Mouse (Mus musculus) embryonic facial prominence, embryonic 14.5 days (tissue): ENCODE data around the gene St13. TPM values are rescaled to one million over a fixed set of nuclear protein-coding genes. Genes with fewer than 3 reads are reported as not detected.
"Not testable (repeated sequence)": the region's sequence is repeated elsewhere in the genome, so short reads cannot be mapped to it uniquely, and the experiment has no call there.

Experiments used
- ATAC-seq: fragments of 200-750 bp; cut with Nextera tagmentation; 2 replicates; pipeline ENCODE4 v1.8.0; 2017; ENCODE audit warnings: low read depth, moderate number of reproducible peaks, moderate TSS enrichment
- DNase-seq: peaks from one replicate; pipeline ENCODE4 v3.0.0-alpha.2; 2015; ENCODE audit warnings: low spot score
- H3K27ac ChIP-seq: fragments of 300-500 bp; sonication (generic); replicated peaks from 2 replicates; pipeline ENCODE4 v1.5.1; 2014; ENCODE audit warnings: low read depth, mild to moderate bottlenecking, low read length, moderate library complexity
- H3K27me3 ChIP-seq: fragments of 300-500 bp; sonication (generic); replicated peaks from 2 replicates; pipeline ENCODE4 v1.6.1; 2014; ENCODE audit warnings: low read length; ENCODE audit not compliant: control insufficient read depth, insufficient read depth
- H3K36me3 ChIP-seq: fragments of 300-500 bp; sonication (generic); 2 replicates; pipeline ENCODE4 v1.6.1; 2014; ENCODE audit warnings: low read length, mixed read lengths; ENCODE audit not compliant: control insufficient read depth, insufficient read depth
- H3K4me1 ChIP-seq: fragments of 300-500 bp; sonication (generic); 2 replicates; pipeline ENCODE4 v1.6.1; 2014; ENCODE audit warnings: antibody characterized with exemption, low read length; ENCODE audit not compliant: control insufficient read depth, insufficient read depth
- H3K4me2 ChIP-seq: fragments of 300-500 bp; sonication (generic); 2 replicates; pipeline ENCODE4 v1.6.1; 2014; ENCODE audit warnings: low read depth, mild to moderate bottlenecking, low read length, moderate library complexity, mixed read lengths
- H3K4me3 ChIP-seq: fragments of 300-500 bp; sonication (generic); 2 replicates; pipeline ENCODE4 v1.5.1; 2014; ENCODE audit warnings: low read depth, mild to moderate bottlenecking, low read length
- H3K9ac ChIP-seq: fragments of 300-500 bp; sonication (generic); 2 replicates; pipeline ENCODE4 v1.6.1; 2014; ENCODE audit warnings: low read depth, mild to moderate bottlenecking, low read length, moderate library complexity, mixed read lengths
- H3K9me3 ChIP-seq: fragments of 300-500 bp; sonication (generic); 2 replicates; pipeline ENCODE4 v1.6.1; 2016; ENCODE audit warnings: low read length; ENCODE audit not compliant: control insufficient read depth
- WGBS: fragments of 180-500 bp; shearing (Covaris S2); extraction: QIAGEN DNeasy Blood & Tissue Kit; methylation state at CpG from one replicate; pipeline ENCODE4 v1.1.7; 2014; 5-methylcytosine and 5-hydroxymethylcytosine counted together
- polyA plus RNA-seq: library from polyadenylated mRNA; unstranded; fragments of >200 nt; fragmentation: Nextera tagmentation; extraction: Ambion mirVana; gene quantifications from 2 replicates; pipeline ENCODE4 v1.2.1, GENCODE M21; 2014

St13 gene
- polyA plus RNA-seq, 1 experiment from 2014 or later: 135 TPM

DNA sequence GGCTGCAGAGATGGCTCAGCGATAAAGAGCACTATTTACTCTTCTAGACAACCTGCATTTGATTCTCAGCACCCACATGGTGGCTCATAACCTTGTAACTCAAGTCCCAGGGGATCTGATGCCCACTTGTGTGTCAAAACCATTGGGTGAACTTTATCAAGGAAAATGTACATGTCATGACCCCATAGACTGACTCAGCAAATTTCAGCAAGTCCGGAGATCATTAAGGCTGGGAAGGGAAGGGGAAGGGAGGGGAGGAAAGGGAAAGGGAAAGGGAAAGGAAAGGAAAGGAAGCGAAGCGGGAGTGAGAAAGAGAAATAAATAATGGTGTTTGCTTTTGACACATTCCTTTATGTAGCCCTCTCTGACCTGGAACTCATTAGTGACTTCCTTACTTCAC is 18.2 kb upstream of the St13 start:
- H3K4me3 ChIP-seq: no peak overlapping the region
- H3K4me1 ChIP-seq: peaks cover 3% of the 10 kb centered on the region; the same call in 1 of the 2 replicates
- H3K27me3 ChIP-seq: no peaks in the 10 kb centered on the region
- no peak for DNase-seq
- H3K9me3 ChIP-seq: no peaks in the 10 kb centered on the region
- WGBS: 83% methylated on average over 4 of the region's 4 CpGs
- no peak overlapping the region for H3K4me2 ChIP-seq
- H3K36me3 ChIP-seq: no peaks in the 10 kb centered on the region
- ATAC-seq: no peak
- no peak overlapping the region for H3K27ac ChIP-seq
- H3K9ac ChIP-seq: no peak overlapping the region

DNA sequence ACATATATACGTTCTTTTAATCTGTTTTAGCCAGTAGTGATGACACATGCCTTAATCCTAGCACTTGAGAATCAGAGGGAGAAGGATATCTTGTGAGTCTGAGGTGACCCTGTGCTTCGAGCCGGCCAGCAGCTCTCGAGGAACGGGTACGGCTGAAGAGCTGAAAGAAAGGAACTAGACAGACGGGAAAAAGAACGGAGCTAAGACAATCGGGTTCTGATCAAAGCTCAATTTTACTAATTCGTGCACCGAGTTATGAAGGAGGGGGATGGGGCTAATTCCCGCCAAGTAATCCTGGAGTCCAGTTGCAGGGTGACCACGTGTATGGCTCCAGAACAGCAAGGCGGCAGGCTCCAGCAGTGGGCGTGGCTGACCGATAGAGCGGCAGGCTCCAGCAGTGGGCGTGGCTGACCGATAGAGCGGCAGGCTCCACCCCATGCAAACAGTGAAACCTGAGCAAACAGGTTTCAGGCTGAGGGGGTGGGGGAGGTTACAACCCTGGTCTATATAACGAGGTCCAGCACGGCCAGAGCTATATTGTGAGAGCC is 17.0 kb upstream of the St13 start:
- not testable (repeated sequence) for H3K27me3 ChIP-seq, H3K9me3 ChIP-seq, H3K36me3 ChIP-seq, H3K4me1 ChIP-seq
- Histone ChIP-seq H3K4me3 (peak overlapping the region; percentile 24), H3K27ac (peak overlapping the region; percentile 8; the same call in 1 of the 2 replicates), H3K4me2 (peak overlapping the region; percentile 47), H3K9ac (peak overlapping the region; percentile 45)
- ATAC-seq: peak; percentile 82
- WGBS: 5% methylated on average over 22 of the region's 22 CpGs
- peak; percentile 80 for DNase-seq

DNA sequence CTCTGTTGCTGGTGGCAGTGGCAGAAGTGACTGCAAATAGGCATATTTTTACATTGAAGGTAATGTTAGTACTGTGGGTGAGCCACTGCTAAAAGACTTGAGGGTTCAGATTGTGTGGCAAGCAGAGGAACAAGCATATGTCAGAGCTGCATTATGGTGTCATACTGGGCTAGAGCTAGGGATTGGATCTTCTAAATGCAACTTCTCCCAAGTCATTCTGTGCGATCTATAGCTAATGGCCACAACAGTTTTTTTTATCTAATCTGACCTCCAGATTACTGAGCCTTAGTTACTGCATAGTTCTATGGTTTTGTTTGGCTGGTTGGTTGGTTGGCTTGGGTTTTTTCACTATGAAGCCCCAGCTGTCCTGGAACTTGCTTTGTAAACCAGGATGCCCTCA is 8.3 kb upstream of the St13 start, which contains the start of gene Dnajb7:
Dnajb7 (minus strand) TSS at position 101 of the 400 bp plus-strand sequence.
- H3K9ac ChIP-seq: no peak within 1 kb of the TSS
- H3K4me2 ChIP-seq: no peak within 1 kb of the TSS
- H3K27me3 ChIP-seq: no peaks in the 10 kb centered on the region
- no peaks in the 10 kb centered on the region for H3K4me1 ChIP-seq
- no peaks in the 10 kb centered on the region for H3K9me3 ChIP-seq
- no peaks in the 10 kb centered on the region for H3K36me3 ChIP-seq
- WGBS: 84% methylated on average over 1 of the region's 1 CpGs
- no peak within 1 kb of the TSS for H3K4me3 ChIP-seq
- no peak within 1 kb of the TSS for H3K27ac ChIP-seq
- no peak for ATAC-seq
- DNase-seq: no peak

DNA sequence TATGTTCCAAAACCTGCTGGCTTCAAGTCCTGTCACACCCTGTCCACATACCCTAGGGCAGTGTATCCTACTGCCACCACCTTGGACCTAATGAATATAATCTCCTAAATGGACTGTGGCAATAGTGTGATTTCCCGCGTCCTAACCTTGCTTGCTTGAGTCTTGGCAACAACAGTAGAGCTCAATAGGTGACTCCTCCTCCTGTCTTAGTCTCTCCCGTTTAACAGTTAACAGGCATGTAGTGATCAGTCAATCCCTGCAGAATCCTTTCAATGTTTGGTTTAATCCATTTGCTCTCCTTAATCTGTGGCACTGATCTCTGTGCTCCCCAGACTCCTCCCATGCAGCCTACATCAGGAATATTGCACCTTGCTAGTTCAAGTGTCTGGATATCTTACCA is 5.1 kb upstream of the St13 start:
- no peak overlapping the region for H3K4me3 ChIP-seq
- peaks cover 6% of the 10 kb centered on the region; the same call in 1 of the 2 replicates for H3K4me1 ChIP-seq
- H3K36me3 ChIP-seq: no peaks in the 10 kb centered on the region
- no peaks in the 10 kb centered on the region for H3K27me3 ChIP-seq
- no peak overlapping the region for H3K27ac ChIP-seq
- 89% methylated on average over 3 of the region's 3 CpGs for WGBS
- no peaks in the 10 kb centered on the region for H3K9me3 ChIP-seq
- DNase-seq (no peak), ATAC-seq (no peak)
- no peak overlapping the region for H3K9ac ChIP-seq
- H3K4me2 ChIP-seq: no peak overlapping the region

DNA sequence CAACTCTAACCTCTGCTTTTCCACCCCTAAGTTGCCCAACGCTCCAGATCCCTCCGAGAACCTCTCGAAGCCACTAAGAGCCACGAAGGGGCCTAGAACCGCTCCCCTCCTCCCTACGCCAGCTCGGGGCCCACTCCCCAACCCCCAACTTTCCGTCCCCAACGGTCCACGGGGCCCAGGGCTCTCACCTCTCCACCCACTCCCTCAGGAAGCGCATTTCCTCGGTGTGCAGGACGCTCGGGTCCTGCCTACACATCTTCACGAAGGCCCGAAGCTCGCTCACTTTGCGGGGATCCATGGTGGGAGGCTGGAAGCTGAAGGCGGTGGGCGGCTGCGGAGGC is 610 bp downstream of the St13 start:
- no peak for DNase-seq

DNA sequence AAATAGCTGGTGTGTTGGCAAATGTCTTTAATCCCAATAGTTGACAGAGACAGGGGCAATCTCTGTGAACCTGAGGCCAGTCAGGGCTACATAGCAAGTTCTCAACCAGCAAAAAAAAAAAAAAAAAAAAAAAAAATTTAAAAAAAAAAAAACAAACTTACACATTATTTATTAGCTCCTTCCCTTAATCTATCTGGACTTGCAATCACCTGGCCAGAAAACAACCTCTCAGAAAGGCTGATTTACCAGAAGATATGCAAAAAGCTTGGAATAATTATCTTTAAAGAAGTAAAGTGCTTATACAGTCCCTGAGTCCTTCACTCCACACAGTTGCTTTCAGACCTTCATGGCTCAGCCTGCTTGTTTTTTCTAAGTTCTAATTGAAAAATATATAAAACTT is 1.7 kb downstream of the St13 start:
- Histone ChIP-seq H3K4me1 (peaks cover 16% of the 10 kb centered on the region), H3K36me3 (no peaks in the 10 kb centered on the region), H3K27ac (no peak overlapping the region), H3K9me3 (no peaks in the 10 kb centered on the region), H3K27me3 (no peaks in the 10 kb centered on the region), H3K4me3 (peak overlapping the region; percentile 88), H3K9ac (peak overlapping the region; percentile 90), H3K4me2 (peak overlapping the region; percentile 80)
- DNase-seq (no peak), ATAC-seq (no peak)

More for the DNA sequence above, 610 bp downstream of the St13 start:
- H3K4me3 ChIP-seq: peak overlapping the region; percentile 88
- peak overlapping the region; percentile 90 for H3K9ac ChIP-seq
- no peaks in the 10 kb centered on the region for H3K27me3 ChIP-seq
- H3K36me3 ChIP-seq: no peaks in the 10 kb centered on the region
- H3K4me1 ChIP-seq: peaks cover 16% of the 10 kb centered on the region
- peak overlapping the region; percentile 94 for H3K27ac ChIP-seq
- under 1% methylated on average over 20 of the region's 21 CpGs for WGBS
- ATAC-seq: no peak; the same call in 1 of the 2 replicates
- H3K4me2 ChIP-seq: peak overlapping the region; percentile 80
- H3K9me3 ChIP-seq: no peaks in the 10 kb centered on the region

DNA sequence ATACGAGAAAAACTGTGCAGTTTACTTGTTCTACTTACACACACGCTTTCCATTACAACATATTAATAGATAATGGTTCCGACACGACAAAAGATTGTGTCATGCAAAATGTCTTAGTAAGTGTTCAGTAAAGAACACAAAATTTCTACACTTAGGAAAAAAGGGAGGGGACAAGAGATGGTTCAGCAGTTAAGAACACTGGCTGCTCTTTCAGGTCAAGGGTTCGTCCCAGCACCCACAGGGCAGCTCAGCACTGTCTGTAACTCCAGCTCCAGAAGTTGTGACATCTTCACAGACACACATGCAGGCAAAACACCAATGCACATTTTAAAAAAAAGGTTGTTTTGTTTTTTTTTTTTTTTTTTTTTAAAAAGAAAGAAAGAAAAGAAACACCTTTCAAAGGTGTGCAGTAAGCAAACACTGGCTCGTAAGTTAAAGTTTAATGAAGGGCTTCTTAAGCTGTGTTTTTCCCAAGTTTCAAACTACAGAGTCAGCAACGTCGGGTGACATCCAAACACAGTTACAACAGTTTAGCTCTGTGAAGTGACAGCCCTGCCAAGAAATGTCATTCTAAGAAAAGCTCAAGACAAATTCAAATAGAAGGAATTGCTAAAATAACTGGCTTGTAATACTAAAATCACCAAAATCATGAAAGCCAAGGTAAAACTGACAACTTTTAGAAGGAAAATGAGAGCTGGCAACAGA is 5.5 kb downstream of the St13 start:
- no peak for ATAC-seq
- Histone ChIP-seq H3K9ac (no peak overlapping the region), H3K4me2 (no peak overlapping the region), H3K4me1 (peaks cover 11% of the 10 kb centered on the region), H3K4me3 (no peak overlapping the region), H3K36me3 (peaks cover 30% of the 10 kb centered on the region), H3K27ac (no peak overlapping the region), H3K27me3 (no peaks in the 10 kb centered on the region), H3K9me3 (no peaks in the 10 kb centered on the region)
- WGBS: 86% methylated on average over 8 of the region's 8 CpGs
- no peak for DNase-seq

DNA sequence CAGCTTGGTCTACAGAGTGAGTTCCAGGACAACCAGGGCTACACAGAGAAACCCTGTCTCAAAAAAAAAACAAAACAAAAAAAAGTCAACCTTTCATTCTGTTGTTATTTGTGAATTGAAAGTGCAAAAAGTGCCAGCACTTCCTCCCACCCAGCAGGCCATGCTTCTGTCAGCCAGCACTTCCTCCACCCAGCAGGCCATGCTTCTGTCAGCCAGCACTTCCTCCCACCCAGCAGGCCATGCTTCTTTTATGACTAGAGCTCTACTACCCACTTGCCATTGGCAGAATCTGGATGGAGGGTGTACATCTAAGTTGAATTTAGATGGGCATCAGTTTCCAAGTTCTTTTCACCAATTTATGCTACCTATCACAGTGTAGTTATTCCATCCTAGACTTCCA is 6.9 kb downstream of the St13 start:
- ATAC-seq: no peak

DNA sequence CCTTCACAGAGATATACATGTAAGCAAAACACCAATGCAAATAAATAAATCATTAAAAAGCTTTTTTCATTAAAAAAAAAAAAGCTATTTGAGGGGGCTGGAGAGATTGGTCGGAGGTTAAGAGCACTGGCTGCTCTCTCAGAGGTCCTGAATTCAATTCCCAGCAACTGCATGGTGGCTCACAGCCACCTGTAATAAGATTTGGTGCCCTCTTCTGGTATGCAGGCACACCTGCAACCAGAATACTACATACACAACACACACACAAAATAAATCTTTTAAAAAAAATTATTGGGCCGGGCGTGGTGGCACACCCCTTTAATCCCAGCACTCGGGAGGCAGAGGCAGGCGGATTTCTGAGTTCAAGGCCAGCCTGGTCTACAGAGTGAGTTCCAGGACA is 13.6 kb downstream of the St13 start:
- H3K36me3 ChIP-seq: peaks cover 96% of the 10 kb centered on the region
- no peak overlapping the region for H3K4me3 ChIP-seq
- 93% methylated on average over 5 of the region's 5 CpGs for WGBS
- no peaks in the 10 kb centered on the region for H3K4me1 ChIP-seq
- no peaks in the 10 kb centered on the region for H3K9me3 ChIP-seq
- no peak overlapping the region for H3K27ac ChIP-seq
- no peak overlapping the region for H3K9ac ChIP-seq
- DNase-seq (no peak), ATAC-seq (no peak)
- no peak overlapping the region for H3K4me2 ChIP-seq
- no peaks in the 10 kb centered on the region for H3K27me3 ChIP-seq

More for the DNA sequence above, 6.9 kb downstream of the St13 start:
- no peak for DNase-seq
- Histone ChIP-seq H3K4me3 (no peak overlapping the region), H3K27me3 (no peaks in the 10 kb centered on the region), H3K27ac (no peak overlapping the region), H3K4me1 (peaks cover 7% of the 10 kb centered on the region), H3K4me2 (no peak overlapping the region), H3K36me3 (peaks cover 43% of the 10 kb centered on the region), H3K9me3 (no peaks in the 10 kb centered on the region), H3K9ac (no peak overlapping the region)
